Comparison of ENCODE assay signal across 8 mouse cellular contexts in genomic region chr5:120435731-120436501, GRCm38 (mm10). TPM values are rescaled to one million over a fixed set of nuclear protein-coding genes. Genes with fewer than 3 reads are reported as not detected.
DNase-seq lines count a peak whose midpoint lies in the region; ATAC-seq and TF ChIP-seq lines count a peak whose summit lies in the region.

No protein-coding gene starts in this region.

- no peaks in the 10 kb centered on the region for H3K9me3 ChIP-seq in hindbrain, embryonic 15.5 days
- no peaks in the 10 kb centered on the region for H3K9me3 ChIP-seq in midbrain, embryonic 12.5 days

- under 1% methylated on average over 47 of the region's 47 CpGs for WGBS in hindbrain, embryonic 15.5 days
- WGBS in midbrain, embryonic 12.5 days: under 1% methylated on average over 47 of the region's 47 CpGs

- peak; percentile 27 to 41 for DNase-seq in adrenal gland, postnatal 36 days
- DNase-seq in adrenal gland, adult 8-10 months: no peak
- DNase-seq in brain, embryonic 14.5 days (ENCODE audit: low read depth): peak; percentile 65
- no peak for DNase-seq in thymus, postnatal 0 days (ENCODE audit: low spot score)
- no peak for DNase-seq in cerebellum, postnatal 4 days (ENCODE audit: low spot score in 2 of 2)
- no peak for DNase-seq in right cerebral cortex, postnatal 36 days (ENCODE audit: low spot score in 2 of 2)

- H3K9ac ChIP-seq in hindbrain, embryonic 15.5 days: peak overlapping the region; percentile 60
- H3K9ac ChIP-seq in midbrain, embryonic 12.5 days (replicated peaks): peak overlapping the region; percentile 77

- peaks cover 53% of the 10 kb centered on the region for H3K27me3 ChIP-seq in hindbrain, embryonic 15.5 days
- H3K27me3 ChIP-seq in midbrain, embryonic 12.5 days: peaks cover 97% of the 10 kb centered on the region

- no peak for TF ChIP-seq CTCF in brain, embryonic 14.5 days (IDR thresholded peaks at IDR 0.05; ENCODE audit: borderline replicate concordance, extremely low read depth, insufficient read depth, insufficient read length)

- no peak for TF ChIP-seq POLR2A in brain, embryonic 14.5 days (IDR thresholded peaks at IDR 0.05; ENCODE audit: borderline replicate concordance, extremely low read depth, insufficient read depth, insufficient read length, poor library complexity, severe bottlenecking)

- peak overlapping the region; percentile 85 for H3K27ac ChIP-seq in hindbrain, embryonic 15.5 days (replicated peaks)
- peak overlapping the region; percentile 90 for H3K27ac ChIP-seq in midbrain, embryonic 12.5 days (replicated peaks)

- peak overlapping the region; percentile 48 for H3K4me3 ChIP-seq in hindbrain, embryonic 15.5 days
- peak overlapping the region; percentile 55 for H3K4me3 ChIP-seq in midbrain, embryonic 12.5 days

- H3K4me2 ChIP-seq in hindbrain, embryonic 15.5 days: peak overlapping the region; percentile 69
- peak overlapping the region; percentile 65 for H3K4me2 ChIP-seq in midbrain, embryonic 12.5 days (replicated peaks)

- no peaks in the 10 kb centered on the region for H3K36me3 ChIP-seq in hindbrain, embryonic 15.5 days
- no peaks in the 10 kb centered on the region for H3K36me3 ChIP-seq in midbrain, embryonic 12.5 days

- no peak for ATAC-seq in hindbrain, embryonic 15.5 days (ENCODE audit: low FRiP score, low read depth)
- ATAC-seq in midbrain, embryonic 12.5 days (ENCODE audit: low FRiP score, low read depth): no peak

- peaks cover 38% of the 10 kb centered on the region for H3K4me1 ChIP-seq in hindbrain, embryonic 15.5 days (replicated peaks)
- H3K4me1 ChIP-seq in midbrain, embryonic 12.5 days: peaks cover 65% of the 10 kb centered on the region

RNA-seq across cellular contexts. Expression of gene Lhx5, which starts 4.4 kb away (rescaled TPM):
- not detected for total RNA-seq in adrenal gland, postnatal 36 days (2021)
- total RNA-seq in adrenal gland, adult 8-10 months (2022): not detected
- 9.3 and 30.0 TPM in 2 replicates for polyA plus RNA-seq in brain, embryonic 14.5 days (2012; rRNA removed)
- 26.3 and 31.4 TPM in 2 replicates for polyA plus RNA-seq in hindbrain, embryonic 15.5 days (2015; fragmentation: Nextera tagmentation; extraction: Ambion mirVana)
- polyA plus RNA-seq in midbrain, embryonic 12.5 days (2016; fragmentation: Nextera tagmentation; extraction: Ambion mirVana): 45.2 and 51.9 TPM in 2 replicates
- 0.05 TPM in 1 of 2 replicates, not detected in the other for polyA plus RNA-seq in thymus, postnatal 0 days (2015; fragmentation: Nextera tagmentation; extraction: Ambion mirVana)

RNA-seq across cellular contexts. Expression of gene Sdsl, which starts 36.7 kb away (rescaled TPM):
- 10 to 100 TPM; 82.6 to 82.9 TPM for total RNA-seq in adrenal gland, postnatal 36 days (2021)
- total RNA-seq in adrenal gland, adult 8-10 months (2022): 100 to 1,000 TPM in 3 of 4 experiments, 10 to 100 TPM in 1; 96.5 to 107 (median 105) TPM
- 8.6 and 8.9 TPM in 2 replicates for polyA plus RNA-seq in brain, embryonic 14.5 days (2012; rRNA removed)
- polyA plus RNA-seq in hindbrain, embryonic 15.5 days (2015; fragmentation: Nextera tagmentation; extraction: Ambion mirVana): 6.5 and 6.9 TPM in 2 replicates
- 6.4 and 7.5 TPM in 2 replicates for polyA plus RNA-seq in midbrain, embryonic 12.5 days (2016; fragmentation: Nextera tagmentation; extraction: Ambion mirVana)
- 1.2 and 1.3 TPM in 2 replicates for polyA plus RNA-seq in thymus, postnatal 0 days (2015; fragmentation: Nextera tagmentation; extraction: Ambion mirVana)

RNA-seq across cellular contexts. Expression of gene Sds, which starts 40.4 kb away (rescaled TPM):
- total RNA-seq in adrenal gland, postnatal 36 days (2021): 1 to 10 TPM in 1 of 2 experiments, not detected in 1; 1.3 TPM
- total RNA-seq in adrenal gland, adult 8-10 months (2022): under 1 TPM in 1 of 4 experiments, not detected in 3; 0.35 TPM
- polyA plus RNA-seq in brain, embryonic 14.5 days (2012; rRNA removed): not detected in 2 replicates
- not detected in 2 replicates for polyA plus RNA-seq in hindbrain, embryonic 15.5 days (2015; fragmentation: Nextera tagmentation; extraction: Ambion mirVana)
- not detected in 2 replicates for polyA plus RNA-seq in midbrain, embryonic 12.5 days (2016; fragmentation: Nextera tagmentation; extraction: Ambion mirVana)
- polyA plus RNA-seq in thymus, postnatal 0 days (2015; fragmentation: Nextera tagmentation; extraction: Ambion mirVana): 0.14 and 0.24 TPM in 2 replicates

Comparison
In these comparisons a context has a peak if more than half of its experiments do, and no peak if none do; other contexts are left out.
1. DNase-seq: peak in adrenal gland, postnatal 36 days (2 of 2) and brain, embryonic 14.5 days (single experiment); none in adrenal gland, adult 8-10 months (single experiment), thymus, postnatal 0 days (single experiment), cerebellum, postnatal 4 days (0 of 2) and right cerebral cortex, postnatal 36 days (0 of 2).